Mouse (Mus musculus): Measurements from ENCODE around the gene Nfatc4. TPM values are rescaled to one million over a fixed set of nuclear protein-coding genes. Genes with fewer than 3 reads are reported as not detected.

The Nfatc4 gene
- total RNA-seq, 1 experiment from 2014 or later = not detected

- no peak for ATAC-seq (replicated peaks; ENCODE audit: low read depth, poor library complexity, severe bottlenecking)
Observed at GRCm38 (mm10) chr14:55878316-55878940, 55.5 kb downstream of the Nfatc4 start.

GRCm38 (mm10) chr14:55879623-55880022 lies 56.7 kb downstream of the Nfatc4 start:
- peak; percentile 89 for ATAC-seq (replicated peaks; ENCODE audit: low read depth, poor library complexity, severe bottlenecking)

DNA sequence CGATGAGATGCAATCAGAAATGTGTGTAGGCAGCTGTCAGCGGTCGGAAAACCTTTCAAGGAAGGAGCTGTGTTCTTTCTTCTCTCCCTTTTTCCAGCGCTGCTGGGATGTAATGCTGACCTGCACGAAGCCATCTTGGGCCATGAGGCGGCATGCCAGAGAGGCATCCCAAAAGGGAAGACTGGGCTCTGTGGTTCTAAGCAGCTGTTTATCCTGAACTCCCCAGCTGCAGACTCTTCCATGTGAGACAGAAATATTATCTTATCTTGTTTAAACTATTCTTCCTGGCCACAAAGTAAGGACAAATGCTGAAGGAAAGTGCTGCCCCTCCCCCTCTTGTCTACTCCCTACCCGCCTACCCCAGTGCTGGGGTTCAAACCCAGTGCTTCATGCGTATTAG lies 58.0 kb downstream of the Nfatc4 start:
- ATAC-seq (replicated peaks; ENCODE audit: low read depth, poor library complexity, severe bottlenecking) = no peak

- no peak for ATAC-seq (replicated peaks; ENCODE audit: low read depth, poor library complexity, severe bottlenecking)
Observed at GRCm38 (mm10) chr14:55882171-55882641, 59.3 kb downstream of the Nfatc4 start.

- ATAC-seq (replicated peaks; ENCODE audit: low read depth, poor library complexity, severe bottlenecking) = no peak
Observed at GRCm38 (mm10) chr14:55883149-55883661, 60.3 kb downstream of the Nfatc4 start.

Other genes starting within 250 kb of the Nfatc4 start
- gene Fitm1, start 247.5 kb upstream of the Nfatc4 start, total RNA-seq (2017) = 1.3 TPM in 1 of 2 replicates, not detected in the other
- 329 and 372 TPM in 2 replicates for gene Psme1, start 245.0 kb upstream of the Nfatc4 start, total RNA-seq (2017)
- 19.1 and 24.3 TPM in 2 replicates for gene Emc9, start 237.8 kb upstream of the Nfatc4 start, total RNA-seq (2017)
- 217 and 241 TPM in 2 replicates for gene Psme2, start 232.0 kb upstream of the Nfatc4 start, total RNA-seq (2017)
- gene Rnf31, start 231.4 kb upstream of the Nfatc4 start, total RNA-seq (2017) = 11.9 and 21.2 TPM in 2 replicates
- gene Irf9, start 219.6 kb upstream of the Nfatc4 start, total RNA-seq (2017) = 38.5 and 39.8 TPM in 2 replicates
- 8.1 and 12.7 TPM in 2 replicates for gene Rec8, start 205.1 kb upstream of the Nfatc4 start, total RNA-seq (2017)
- gene Ipo4, start 187.2 kb upstream of the Nfatc4 start, total RNA-seq (2017) = 23.0 and 64.0 TPM in 2 replicates
- gene Gm49378, start 185.2 kb upstream of the Nfatc4 start, total RNA-seq (2017) = 0.87 and 9.9 TPM in 2 replicates
- 42.8 and 66.8 TPM in 2 replicates for gene Tm9sf1, start 179.3 kb upstream of the Nfatc4 start, total RNA-seq (2017)
- 0.27 and 0.82 TPM in 2 replicates for gene Tssk4, start 173.0 kb upstream of the Nfatc4 start, total RNA-seq (2017)
- gene Mdp1, start 162.6 kb upstream of the Nfatc4 start, total RNA-seq (2017) = 26.2 and 28.2 TPM in 2 replicates
- gene Gmpr2, start 151.2 kb upstream of the Nfatc4 start, total RNA-seq (2017) = 39.3 and 46.1 TPM in 2 replicates
- 345 and 391 TPM in 2 replicates for gene Nedd8, start 151.0 kb upstream of the Nfatc4 start, total RNA-seq (2017)
- 20.9 and 24.1 TPM in 2 replicates for gene Tinf2, start 141.3 kb upstream of the Nfatc4 start, total RNA-seq (2017)
- gene Tgm1, start 109.2 kb upstream of the Nfatc4 start, total RNA-seq (2017) = 1.9 and 2.8 TPM in 2 replicates
- gene Rabggta, start 100.9 kb upstream of the Nfatc4 start, total RNA-seq (2017) = 11.6 and 15.0 TPM in 2 replicates
- gene Dhrs1, start 77.5 kb upstream of the Nfatc4 start, total RNA-seq (2017) = 8.3 and 23.9 TPM in 2 replicates
- gene Nop9, start 77.5 kb upstream of the Nfatc4 start, total RNA-seq (2017) = 21.4 and 22.7 TPM in 2 replicates
- 0.14 and 1.1 TPM in 2 replicates for gene Cideb, start 64.7 kb upstream of the Nfatc4 start, total RNA-seq (2017)
- 0.46 and 0.49 TPM in 2 replicates for gene Ltb4r2, start 61.7 kb upstream of the Nfatc4 start, total RNA-seq (2017)
- 1.5 and 6.3 TPM in 2 replicates for gene Ltb4r1, start 57.2 kb upstream of the Nfatc4 start, total RNA-seq (2017)
- gene Adcy4, start 39.0 kb upstream of the Nfatc4 start, total RNA-seq (2017) = not detected in 2 replicates
- 33.0 and 43.3 TPM in 2 replicates for gene Ripk3, start 34.3 kb upstream of the Nfatc4 start, total RNA-seq (2017)
- 5.9 and 6.5 TPM in 2 replicates for gene Nynrin, start 30.9 kb downstream of the Nfatc4 start, total RNA-seq (2017)
- gene Cbln3, start 61.2 kb downstream of the Nfatc4 start, total RNA-seq (2017) = not detected in 2 replicates
- 17.4 and 20.9 TPM in 2 replicates for gene Khnyn, start 61.8 kb downstream of the Nfatc4 start, total RNA-seq (2017)
- gene Sdr39u1, start 77.1 kb downstream of the Nfatc4 start, total RNA-seq (2017) = 7.8 and 11.8 TPM in 2 replicates
- not detected in 2 replicates for gene Cma1, start 121.5 kb downstream of the Nfatc4 start, total RNA-seq (2017)
- not detected in 2 replicates for gene Cma2, start 127.8 kb downstream of the Nfatc4 start, total RNA-seq (2017)
- gene Mcpt1, start 194.8 kb downstream of the Nfatc4 start, total RNA-seq (2017) = not detected in 2 replicates
- not detected in 2 replicates for gene Mcpt9, start 207.4 kb downstream of the Nfatc4 start, total RNA-seq (2017)
- gene Mcpt2, start 218.9 kb downstream of the Nfatc4 start, total RNA-seq (2017) = not detected in 2 replicates
- not detected in 2 replicates for gene Mcpt4, start 239.2 kb downstream of the Nfatc4 start, total RNA-seq (2017)